Comparison of ENCODE assay signal across 15 mouse cellular contexts in the genomic region with DNA sequence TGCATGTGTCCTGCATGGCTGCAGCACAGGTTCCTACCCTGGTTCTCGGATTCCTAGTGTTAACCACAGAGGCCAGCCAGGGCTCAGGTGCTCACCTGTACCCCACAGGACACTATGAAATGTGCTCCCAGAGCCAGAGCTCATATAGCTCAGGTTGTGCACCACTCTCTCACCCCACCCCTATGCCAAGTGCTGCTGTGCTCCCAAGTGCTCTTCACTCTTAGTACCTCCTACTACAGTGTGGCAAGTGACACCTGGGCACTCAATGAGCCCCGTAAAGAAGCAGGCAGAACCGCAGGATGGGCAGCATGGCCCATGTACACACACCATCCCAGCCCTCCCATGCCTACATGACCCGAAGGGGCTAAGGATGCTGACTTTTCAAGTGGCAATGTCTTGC. TPM values are rescaled to one million over a fixed set of nuclear protein-coding genes. Genes with fewer than 3 reads are reported as not detected.
DNase-seq lines count a peak whose midpoint lies in the region; ATAC-seq lines count a peak whose summit lies in the region.
"Had no signal": no experiment of that assay in that cellular context is flagged by ENCODE, and none has a peak within 500 bp of the region (broad histone marks: within the 10 kb centered on the region; RNA-seq: fewer than 3 reads in every experiment).

No protein-coding gene starts in this region.

- H3K27me3 ChIP-seq in hindbrain, embryonic 10.5 days (ENCODE audit: insufficient read depth, poor library complexity, severe bottlenecking), result no peaks in the 10 kb centered on the region
- H3K27me3 ChIP-seq in hindbrain, embryonic 16.5 days (replicated peaks; ENCODE audit: control insufficient read depth, insufficient read depth, low read length), result no peaks in the 10 kb centered on the region
- no peaks in the 10 kb centered on the region for H3K27me3 ChIP-seq in lung, embryonic 15.5 days
- H3K27me3 ChIP-seq in hindbrain, embryonic 13.5 days, result no peaks in the 10 kb centered on the region
- no peaks in the 10 kb centered on the region for H3K27me3 ChIP-seq in intestine, embryonic 16.5 days (replicated peaks; ENCODE audit: control insufficient read depth, insufficient read depth, low read length)
- H3K27me3 ChIP-seq: limb, embryonic 15.5 days; neural tube, embryonic 13.5 days had no signal

- H3K4me1 ChIP-seq in hindbrain, embryonic 10.5 days (replicated peaks), result peaks cover 44% of the 10 kb centered on the region
- peaks cover 6% of the 10 kb centered on the region for H3K4me1 ChIP-seq in hindbrain, embryonic 16.5 days (ENCODE audit: control insufficient read depth, insufficient read depth, low read depth, low read length)
- H3K4me1 ChIP-seq in lung, embryonic 15.5 days, result peaks cover 42% of the 10 kb centered on the region
- H3K4me1 ChIP-seq in hindbrain, embryonic 13.5 days (replicated peaks), result peaks cover 36% of the 10 kb centered on the region
- H3K4me1 ChIP-seq in intestine, embryonic 16.5 days (ENCODE audit: control insufficient read depth, insufficient read depth, low read length), result peaks cover 29% of the 10 kb centered on the region

- H3K4me3 ChIP-seq in hindbrain, embryonic 10.5 days, result no peak overlapping the region
- no peak overlapping the region for H3K4me3 ChIP-seq in hindbrain, embryonic 16.5 days (ENCODE audit: low read length)
- no peak overlapping the region for H3K4me3 ChIP-seq in lung, embryonic 15.5 days
- H3K4me3 ChIP-seq in hindbrain, embryonic 13.5 days, result no peak overlapping the region
- no peak overlapping the region for H3K4me3 ChIP-seq in intestine, embryonic 16.5 days (ENCODE audit: low read length)
- H3K4me3 ChIP-seq: limb, embryonic 15.5 days; neural tube, embryonic 13.5 days had no signal

- ATAC-seq in hindbrain, embryonic 16.5 days, result no peak
- peak; percentile 47 for ATAC-seq in lung, embryonic 15.5 days (ENCODE audit: borderline replicate concordance, extremely low read depth, low FRiP score, low TSS enrichment)
- ATAC-seq in hindbrain, embryonic 13.5 days (ENCODE audit: low FRiP score), result no peak
- 0 out of 2 replicates have a peak, but pooled peaks have one; percentile 8 for ATAC-seq in intestine, embryonic 16.5 days

- WGBS in hindbrain, embryonic 10.5 days, result 89% methylated on average over 4 of the region's 4 CpGs
- WGBS in hindbrain, embryonic 16.5 days, result 96% methylated on average over 4 of the region's 4 CpGs
- 62% methylated on average over 4 of the region's 4 CpGs for WGBS in lung, embryonic 15.5 days
- 95% methylated on average over 4 of the region's 4 CpGs for WGBS in hindbrain, embryonic 13.5 days
- 94% methylated on average over 4 of the region's 4 CpGs for WGBS in intestine, embryonic 16.5 days

- no peak for DNase-seq in hindbrain, embryonic 10.5 days (ENCODE audit: low spot score)
- DNase-seq in lung, postnatal 4 days, result no peak
- DNase-seq in spleen, postnatal 14 days (ENCODE audit: low spot score in 2 of 2), result no peak
- DNase-seq: adrenal gland, postnatal 25 days; cerebellum, adult 9-10 months; kidney, adult 9 months; kidney, postnatal 36 days; right cerebral cortex, postnatal 25 days had no signal

- peaks cover 19% of the 10 kb centered on the region; the same call in 1 of the 2 replicates for H3K36me3 ChIP-seq in hindbrain, embryonic 10.5 days
- H3K36me3 ChIP-seq in hindbrain, embryonic 16.5 days (ENCODE audit: control insufficient read depth, insufficient read depth, low read length), result peaks cover 3% of the 10 kb centered on the region; the same call in 1 of the 2 replicates
- H3K36me3 ChIP-seq in lung, embryonic 15.5 days, result peaks cover 6% of the 10 kb centered on the region; the same call in 1 of the 2 replicates
- H3K36me3 ChIP-seq in hindbrain, embryonic 13.5 days, result peaks cover 12% of the 10 kb centered on the region
- H3K36me3 ChIP-seq in intestine, embryonic 16.5 days (ENCODE audit: control insufficient read depth, insufficient read depth, low read length), result peaks cover 4% of the 10 kb centered on the region

- H3K4me2 ChIP-seq in hindbrain, embryonic 16.5 days (ENCODE audit: low read length), result no peak overlapping the region
- H3K4me2 ChIP-seq in lung, embryonic 15.5 days, result no peak overlapping the region
- no peak overlapping the region for H3K4me2 ChIP-seq in hindbrain, embryonic 13.5 days
- H3K4me2 ChIP-seq in intestine, embryonic 16.5 days (ENCODE audit: low read depth, low read length), result no peak overlapping the region
- H3K4me2 ChIP-seq: limb, embryonic 15.5 days; neural tube, embryonic 13.5 days had no signal

- H3K27ac ChIP-seq in hindbrain, embryonic 10.5 days, result 0 out of 2 replicates have a peak overlapping the region, but pooled peaks have one; percentile 60
- no peak overlapping the region for H3K27ac ChIP-seq in hindbrain, embryonic 16.5 days (ENCODE audit: low read depth, low read length)
- H3K27ac ChIP-seq in lung, embryonic 15.5 days, result peak overlapping the region; percentile 43; the same call in 1 of the 2 replicates
- H3K27ac ChIP-seq in hindbrain, embryonic 13.5 days, result peak overlapping the region; percentile 20; the same call in 1 of the 2 replicates
- H3K27ac ChIP-seq in intestine, embryonic 16.5 days (ENCODE audit: low read length), result no peak overlapping the region
- H3K27ac ChIP-seq: stomach, postnatal 0 days had no signal

- H3K9ac ChIP-seq in hindbrain, embryonic 16.5 days (ENCODE audit: low read depth, low read length), result no peak overlapping the region
- H3K9ac ChIP-seq in lung, embryonic 15.5 days, result no peak overlapping the region
- H3K9ac ChIP-seq in hindbrain, embryonic 13.5 days, result peak overlapping the region; percentile 13; the same call in 1 of the 2 replicates
- no peak overlapping the region for H3K9ac ChIP-seq in intestine, embryonic 16.5 days (ENCODE audit: low read depth, low read length)
- H3K9ac ChIP-seq: limb, embryonic 15.5 days; neural tube, embryonic 13.5 days had no signal

- no peaks in the 10 kb centered on the region for H3K9me3 ChIP-seq in hindbrain, embryonic 10.5 days
- no peaks in the 10 kb centered on the region for H3K9me3 ChIP-seq in hindbrain, embryonic 16.5 days (ENCODE audit: control insufficient read depth, low read length)
- no peaks in the 10 kb centered on the region for H3K9me3 ChIP-seq in lung, embryonic 15.5 days
- H3K9me3 ChIP-seq in hindbrain, embryonic 13.5 days, result no peaks in the 10 kb centered on the region
- no peaks in the 10 kb centered on the region for H3K9me3 ChIP-seq in intestine, embryonic 16.5 days (ENCODE audit: control insufficient read depth, low read length)
- H3K9me3 ChIP-seq: limb, embryonic 15.5 days; neural tube, embryonic 13.5 days had no signal

RNA-seq across cellular contexts. Expression of a gene that starts 8.0 kb away (rescaled TPM):
- 18.5 and 19.1 TPM in 2 replicates for polyA plus RNA-seq in hindbrain, embryonic 10.5 days (2016; fragmentation: Nextera tagmentation; extraction: Ambion mirVana)
- polyA plus RNA-seq in hindbrain, embryonic 16.5 days (2015; fragmentation: Nextera tagmentation; extraction: Ambion mirVana), result 36.1 and 37.5 TPM in 2 replicates
- 26.2 and 27.1 TPM in 2 replicates for polyA plus RNA-seq in lung, embryonic 15.5 days (2015; fragmentation: Nextera tagmentation; extraction: Ambion mirVana)
- 24.3 and 25.8 TPM in 2 replicates for polyA plus RNA-seq in hindbrain, embryonic 13.5 days (2015; fragmentation: Nextera tagmentation; extraction: Ambion mirVana)
- polyA plus RNA-seq in intestine, embryonic 16.5 days (2015; fragmentation: Nextera tagmentation; extraction: Ambion mirVana), result 21.2 and 21.5 TPM in 2 replicates

RNA-seq across cellular contexts. Expression of a gene that starts 18.4 kb away (rescaled TPM):
- polyA plus RNA-seq in hindbrain, embryonic 10.5 days (2016; fragmentation: Nextera tagmentation; extraction: Ambion mirVana), result 11.1 and 11.5 TPM in 2 replicates
- 164 and 190 TPM in 2 replicates for polyA plus RNA-seq in hindbrain, embryonic 16.5 days (2015; fragmentation: Nextera tagmentation; extraction: Ambion mirVana)
- polyA plus RNA-seq in lung, embryonic 15.5 days (2015; fragmentation: Nextera tagmentation; extraction: Ambion mirVana), result 6.5 and 6.6 TPM in 2 replicates
- polyA plus RNA-seq in hindbrain, embryonic 13.5 days (2015; fragmentation: Nextera tagmentation; extraction: Ambion mirVana), result 78.5 and 78.8 TPM in 2 replicates
- 2.9 and 3.3 TPM in 2 replicates for polyA plus RNA-seq in intestine, embryonic 16.5 days (2015; fragmentation: Nextera tagmentation; extraction: Ambion mirVana)

RNA-seq across cellular contexts. Expression of a gene that starts 24.2 kb away (rescaled TPM):
- 4.5 and 10.3 TPM in 2 replicates for polyA plus RNA-seq in hindbrain, embryonic 10.5 days (2016; fragmentation: Nextera tagmentation; extraction: Ambion mirVana)
- polyA plus RNA-seq in hindbrain, embryonic 16.5 days (2015; fragmentation: Nextera tagmentation; extraction: Ambion mirVana), result 9.3 and 15.5 TPM in 2 replicates
- 181 and 186 TPM in 2 replicates for polyA plus RNA-seq in lung, embryonic 15.5 days (2015; fragmentation: Nextera tagmentation; extraction: Ambion mirVana)
- 2.2 and 2.9 TPM in 2 replicates for polyA plus RNA-seq in hindbrain, embryonic 13.5 days (2015; fragmentation: Nextera tagmentation; extraction: Ambion mirVana)
- 1.6 and 1.7 TPM in 2 replicates for polyA plus RNA-seq in intestine, embryonic 16.5 days (2015; fragmentation: Nextera tagmentation; extraction: Ambion mirVana)

RNA-seq across cellular contexts. Expression of a gene that starts 29.4 kb away (rescaled TPM):
- polyA plus RNA-seq in hindbrain, embryonic 10.5 days (2016; fragmentation: Nextera tagmentation; extraction: Ambion mirVana), result 14.8 and 16.7 TPM in 2 replicates
- 45.9 and 55.1 TPM in 2 replicates for polyA plus RNA-seq in hindbrain, embryonic 16.5 days (2015; fragmentation: Nextera tagmentation; extraction: Ambion mirVana)
- polyA plus RNA-seq in lung, embryonic 15.5 days (2015; fragmentation: Nextera tagmentation; extraction: Ambion mirVana), result 14.2 and 17.6 TPM in 2 replicates
- 35.6 and 37.6 TPM in 2 replicates for polyA plus RNA-seq in hindbrain, embryonic 13.5 days (2015; fragmentation: Nextera tagmentation; extraction: Ambion mirVana)
- polyA plus RNA-seq in intestine, embryonic 16.5 days (2015; fragmentation: Nextera tagmentation; extraction: Ambion mirVana), result 12.9 and 16.4 TPM in 2 replicates

RNA-seq across cellular contexts. Expression of a gene that starts 37.8 kb away (rescaled TPM):
- 131 and 148 TPM in 2 replicates for polyA plus RNA-seq in hindbrain, embryonic 10.5 days (2016; fragmentation: Nextera tagmentation; extraction: Ambion mirVana)
- polyA plus RNA-seq in hindbrain, embryonic 16.5 days (2015; fragmentation: Nextera tagmentation; extraction: Ambion mirVana), result 173 and 192 TPM in 2 replicates
- polyA plus RNA-seq in lung, embryonic 15.5 days (2015; fragmentation: Nextera tagmentation; extraction: Ambion mirVana), result 120 and 122 TPM in 2 replicates
- polyA plus RNA-seq in hindbrain, embryonic 13.5 days (2015; fragmentation: Nextera tagmentation; extraction: Ambion mirVana), result 147 and 148 TPM in 2 replicates
- 130 and 137 TPM in 2 replicates for polyA plus RNA-seq in intestine, embryonic 16.5 days (2015; fragmentation: Nextera tagmentation; extraction: Ambion mirVana)

Comparison
In these comparisons a context has a peak if more than half of its experiments do, and no peak if none do; other contexts are left out.
1. H3K27ac ChIP-seq: peak in hindbrain, embryonic 10.5 days (single experiment), lung, embryonic 15.5 days (single experiment) and hindbrain, embryonic 13.5 days (single experiment); none in hindbrain, embryonic 16.5 days (single experiment) and intestine, embryonic 16.5 days (single experiment).
2. ATAC-seq: peak in lung, embryonic 15.5 days (single experiment) and intestine, embryonic 16.5 days (single experiment); none in hindbrain, embryonic 16.5 days (single experiment) and hindbrain, embryonic 13.5 days (single experiment).
3. RNA of a gene that starts 24.2 kb away (polyA plus RNA-seq): 181 to 186 TPM in lung, embryonic 15.5 days; 9.3 to 15.5 TPM in hindbrain, embryonic 16.5 days, 4.5 to 10.3 TPM in hindbrain, embryonic 10.5 days, 2.2 to 2.9 TPM in hindbrain, embryonic 13.5 days and 1.6 to 1.7 TPM in intestine, embryonic 16.5 days; every median in the first group is over 10 times any median in the second.